Mouse (Mus musculus) mesoderm, embryonic 11.5 days (tissue): ENCODE measurements around the gene Txndc2.
"Not testable (repeated sequence)": the region's sequence is repeated elsewhere in the genome, so short reads cannot be mapped to it uniquely, and the experiment has no call there.

Source experiments
- DNase-seq: peaks from one replicate; pipeline ENCODE4 v3.0.0-alpha.2; 2012; ENCODE audit warnings: low read depth, low spot score

Gene Txndc2

GRCm38 (mm10) chr17:65656076-65656475, 14.1 kb upstream of the Txndc2 start:
- DNase-seq, result no peak

- DNase-seq, result no peak
These were observed 13.6 kb upstream of the Txndc2 start for GRCm38 (mm10) chr17:65655608-65656007.

- no peak for DNase-seq
These were observed 8.6 kb upstream of the Txndc2 start for GRCm38 (mm10) chr17:65650598-65650997.

GRCm38 (mm10) chr17:65649175-65649493, 7.2 kb upstream of the Txndc2 start:
- DNase-seq, result no peak

- no peak for DNase-seq
These were observed 6.6 kb upstream of the Txndc2 start for GRCm38 (mm10) chr17:65648371-65649174.

- DNase-seq, result no peak
These were observed 6.0 kb upstream of the Txndc2 start for GRCm38 (mm10) chr17:65647961-65648360.

- DNase-seq, result no peak
These were observed 5.3 kb upstream of the Txndc2 start for GRCm38 (mm10) chr17:65647226-65647625.

- no peak for DNase-seq
These were observed 1.6 kb upstream of the Txndc2 start for GRCm38 (mm10) chr17:65643579-65643978.

- DNase-seq, result peak; percentile 17
These were observed 1.1 kb upstream of the Txndc2 start for GRCm38 (mm10) chr17:65643051-65643521.

- peak; percentile 29 for DNase-seq
These were observed 617 bp upstream of the Txndc2 start for GRCm38 (mm10) chr17:65642578-65642991.

- DNase-seq, result no peak
These were observed 2.8 kb downstream of the Txndc2 start for GRCm38 (mm10) chr17:65639144-65639543.

- no peak for DNase-seq
These were observed 6.1 kb downstream of the Txndc2 start for GRCm38 (mm10) chr17:65635715-65636360.

- DNase-seq, result no peak
These were observed 12.0 kb downstream of the Txndc2 start for GRCm38 (mm10) chr17:65629943-65630342.

- not testable (repeated sequence) for DNase-seq
These were observed 13.0 kb downstream of the Txndc2 start for GRCm38 (mm10) chr17:65628823-65629532.

GRCm38 (mm10) chr17:65626301-65626700, 15.7 kb downstream of the Txndc2 start:
- DNase-seq, result no peak

GRCm38 (mm10) chr17:65625563-65625962, 16.4 kb downstream of the Txndc2 start:
- no peak for DNase-seq

GRCm38 (mm10) chr17:65623130-65623529, 18.8 kb downstream of the Txndc2 start:
- DNase-seq, result no peak

GRCm38 (mm10) chr17:65618431-65618830, 23.5 kb downstream of the Txndc2 start:
- no peak for DNase-seq

- no peak for DNase-seq
These were observed 26.3 kb downstream of the Txndc2 start for GRCm38 (mm10) chr17:65615678-65616077.

GRCm38 (mm10) chr17:65614431-65614830, 27.5 kb downstream of the Txndc2 start:
- DNase-seq, result no peak

GRCm38 (mm10) chr17:65613463-65614412, 28.2 kb downstream of the Txndc2 start, which contains the start of gene Vapa:
Gene Vapa (minus strand): TSS chr17:65613555.
- DNase-seq, result peak; percentile 99
